Mouse (Mus musculus) olfactory bulb, adult 2 months (tissue): ENCODE measurements around the gene Pde4a. TPM values are rescaled to one million over a fixed set of nuclear protein-coding genes. Genes with fewer than 3 reads are reported as not detected.
A peak's percentile ranks its signal among the peaks of the same experiment; 100 is the strongest.
"Not testable (repeated sequence)": the region's sequence is repeated elsewhere in the genome, so short reads cannot be mapped to it uniquely, and the experiment has no call there.

Experiments
- H3K27ac ChIP-seq: fragments of 200-500 bp; 2 replicates; pipeline ENCODE4 v1.5.1; 2012; ENCODE audit warnings: low read depth, low read length; ENCODE audit not compliant: insufficient read depth
- H3K4me1 ChIP-seq: fragments of 200-500 bp; 2 replicates; pipeline ENCODE4 v1.6.1; 2012; ENCODE audit warnings: low read length; ENCODE audit not compliant: control insufficient read depth, insufficient read depth
- H3K4me3 ChIP-seq: fragments of 200-500 bp; 2 replicates; pipeline ENCODE4 v1.5.1; 2012; ENCODE audit warnings: mild to moderate bottlenecking, low read depth, low read length, moderate library complexity; ENCODE audit not compliant: insufficient read depth
- CTCF ChIP-seq: fragments of 200-500 bp; IDR thresholded peaks from 2 replicates; pipeline ENCODE4 v1.5.1; 2012; ENCODE audit warnings: low read depth, mild to moderate bottlenecking, low read length, moderate library complexity; ENCODE audit not compliant: insufficient read depth
- POLR2A ChIP-seq: fragments of 200-500 bp; IDR thresholded peaks from 2 replicates; pipeline ENCODE4 v1.6.1; 2012; ENCODE audit warnings: mild to moderate bottlenecking, low read depth, low read length, moderate library complexity; ENCODE audit not compliant: insufficient read depth
- WGBS: fragments of 180-500 bp; shearing (Covaris S2); methylation state at CpG from one replicate; pipeline ENCODE4 v1.1.7; 2018; 5-methylcytosine and 5-hydroxymethylcytosine counted together
- polyA plus RNA-seq: library from polyadenylated mRNA; stranded (reverse); fragments of >200 nt; gene quantifications from 2 replicates; pipeline ENCODE4 v1.2.4, GENCODE M21; 2012; ENCODE audit warnings: low replicate concordance; ENCODE audit not compliant: missing spikeins, insufficient read depth, insufficient read length

Gene Pde4a
- polyA plus RNA-seq, 1 experiment, result not detected

- peak; percentile 94 for TF ChIP-seq CTCF
- no peak for TF ChIP-seq POLR2A
- WGBS, result 10% methylated on average over 21 of the region's 21 CpGs
- H3K27ac ChIP-seq, result 0 out of 2 replicates have a peak overlapping the region, but pooled peaks have one; percentile 2
These were observed 55.2 kb downstream of the Pde4a start for GRCm38 (mm10) chr9:21220490-21221382.

GRCm38 (mm10) chr9:21221383-21221929 lies 55.9 kb downstream of the Pde4a start:
- Histone ChIP-seq H3K27ac (no peak overlapping the region), H3K4me3 (no peak overlapping the region), H3K4me1 (peaks cover 12% of the 10 kb centered on the region)
- 14% methylated on average over 7 of the region's 7 CpGs for WGBS
- no peak for TF ChIP-seq CTCF
- no peak for TF ChIP-seq POLR2A

More at GRCm38 (mm10) chr9:21220490-21221382, 55.2 kb downstream of the Pde4a start:
- Histone ChIP-seq H3K4me1 (peaks cover 13% of the 10 kb centered on the region), H3K4me3 (0 out of 2 replicates have a peak overlapping the region, but pooled peaks have one; percentile 2)

- H3K4me1 ChIP-seq, result peaks cover 19% of the 10 kb centered on the region
- H3K27ac ChIP-seq, H3K4me3 ChIP-seq: not testable (repeated sequence)
- 100% methylated on average over 2 of the region's 2 CpGs for WGBS
These were observed 58.0 kb downstream of the Pde4a start for GRCm38 (mm10) chr9:21223490-21223889.

GRCm38 (mm10) chr9:21223906-21224305 lies 58.4 kb downstream of the Pde4a start:
- Histone ChIP-seq H3K4me3 (no peak overlapping the region), H3K27ac (no peak overlapping the region), H3K4me1 (peaks cover 23% of the 10 kb centered on the region)
- TF ChIP-seq CTCF, result no peak
- TF ChIP-seq POLR2A, result no peak
- WGBS, result 90% methylated on average over 6 of the region's 6 CpGs

- WGBS, result 25% methylated on average over 26 of the region's 26 CpGs
- H3K4me1 ChIP-seq, result peaks cover 23% of the 10 kb centered on the region
- TF ChIP-seq POLR2A (no peak), CTCF (no peak)
- no peak overlapping the region for H3K27ac ChIP-seq
- H3K4me3 ChIP-seq, result no peak overlapping the region
These were observed 59.3 kb downstream of the Pde4a start for GRCm38 (mm10) chr9:21224576-21225414.

GRCm38 (mm10) chr9:21225415-21225758 lies 59.9 kb downstream of the Pde4a start:
- 32% methylated on average over 7 of the region's 7 CpGs for WGBS
- Histone ChIP-seq H3K4me1 (peaks cover 23% of the 10 kb centered on the region), H3K27ac (no peak overlapping the region), H3K4me3 (no peak overlapping the region)
- TF ChIP-seq CTCF, result no peak
- no peak for TF ChIP-seq POLR2A

GRCm38 (mm10) chr9:21227342-21227741 lies 61.8 kb downstream of the Pde4a start:
- Histone ChIP-seq H3K27ac (no peak overlapping the region), H3K4me3 (peak overlapping the region; percentile 19), H3K4me1 (peaks cover 17% of the 10 kb centered on the region)
- 16% methylated on average over 16 of the region's 16 CpGs for WGBS
- TF ChIP-seq POLR2A, result no peak
- no peak for TF ChIP-seq CTCF

DNA sequence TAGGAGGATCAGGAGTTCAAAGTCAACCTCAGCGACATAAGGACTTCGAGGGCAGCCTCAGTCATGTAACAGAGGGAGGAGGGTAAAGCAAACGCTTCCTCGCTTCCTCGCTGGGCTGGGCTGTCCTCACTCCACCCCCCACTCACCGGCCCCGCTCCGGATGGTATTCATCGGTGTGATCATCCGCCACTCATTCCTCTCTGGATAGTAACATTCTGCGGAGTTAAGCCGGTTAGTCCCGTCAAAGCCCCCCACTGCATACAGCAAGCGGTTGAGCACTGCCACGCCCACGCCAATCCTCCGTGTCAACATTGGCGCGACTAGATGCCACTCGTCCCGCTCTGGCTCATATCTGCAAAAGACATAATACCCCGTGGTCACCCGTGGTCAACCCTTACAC lies 66.0 kb downstream of the Pde4a start:
- Histone ChIP-seq H3K4me1 (peaks cover 21% of the 10 kb centered on the region), H3K4me3 (no peak overlapping the region), H3K27ac (no peak overlapping the region)
- TF ChIP-seq POLR2A (no peak), CTCF (no peak)
- WGBS, result 69% methylated on average over 23 of the region's 23 CpGs

GRCm38 (mm10) chr9:21232867-21233266 lies 67.4 kb downstream of the Pde4a start:
- H3K27ac ChIP-seq, result no peak overlapping the region
- peaks cover 24% of the 10 kb centered on the region for H3K4me1 ChIP-seq
- TF ChIP-seq POLR2A (no peak), CTCF (no peak)
- WGBS, result 90% methylated on average over 5 of the region's 5 CpGs
- no peak overlapping the region for H3K4me3 ChIP-seq
